In the genomic region with DNA sequence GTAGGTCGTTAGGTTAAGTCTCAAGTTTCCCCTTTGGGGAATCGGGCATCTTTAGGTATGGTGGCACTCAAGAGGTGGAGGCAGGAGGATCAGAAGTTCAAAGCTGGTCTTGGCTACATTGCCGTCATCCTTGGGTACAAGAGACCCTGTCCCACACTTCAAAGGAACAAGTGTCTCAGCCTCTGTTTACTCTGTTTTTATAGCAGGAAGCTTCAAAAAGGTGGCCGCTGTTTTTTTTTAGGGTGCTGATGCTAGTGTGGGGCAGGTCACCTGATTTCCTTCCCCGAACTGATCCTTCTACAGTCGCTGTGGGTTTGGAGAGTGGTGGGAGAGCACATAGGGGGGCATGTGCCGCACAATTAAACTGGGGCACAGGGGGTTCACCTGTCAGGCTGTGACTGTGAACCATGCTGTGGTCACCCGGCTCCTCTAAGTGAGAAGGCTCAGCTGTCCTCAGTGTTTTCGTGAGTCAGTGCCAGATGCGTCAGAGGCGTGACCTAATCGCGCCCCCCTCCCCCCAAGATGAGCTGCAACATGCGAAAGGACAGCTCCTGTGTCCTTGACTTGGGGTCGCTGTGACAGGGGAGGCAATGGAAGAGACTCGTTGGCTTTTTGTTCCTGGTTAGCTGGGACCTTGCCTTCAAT, we compare ENCODE assay signal across 12 mouse cellular contexts. TPM values are rescaled to one million over a fixed set of nuclear protein-coding genes. Genes with fewer than 3 reads are reported as not detected.
DNase-seq lines count a peak whose midpoint lies in the region; ATAC-seq and TF ChIP-seq lines count a peak whose summit lies in the region.
"Had no signal": no experiment of that assay in that cellular context is flagged by ENCODE, and none has a peak within 500 bp of the region (broad histone marks: within the 10 kb centered on the region; RNA-seq: fewer than 3 reads in every experiment).

No protein-coding gene starts in this region.

- peak; percentile 65 for ATAC-seq in activated CD4-positive, CD25-positive, alpha-beta regulatory T cell, adult 4 months

- DNase-seq in left cerebral cortex, adult 2 months (ENCODE audit: extremely low spot score in 1 of 2, low spot score in 2 of 2): no peak
- no peak for DNase-seq in left cerebral cortex, adult 9 months (ENCODE audit: low spot score in 2 of 2)
- DNase-seq in induced T-regulatory cell, adult 2 months (ENCODE audit: low read depth): peak; percentile 74
- DNase-seq in natural killer cell, adult 2 months (ENCODE audit: low spot score in 2 of 2): peak; percentile 91 to 95
- DNase-seq in embryonic facial prominence, embryonic 10.5 days (ENCODE audit: low spot score): no peak
- no peak for DNase-seq in thymus, postnatal 25 days
- DNase-seq in embryo, embryonic 11 days: no peak
- DNase-seq: right cerebral cortex, adult 18-20 months had no signal

- intact Hi-C loops in left cerebral cortex, adult 2 months (cut with DNase I): no loop called here

- TF ChIP-seq CTCF in left cerebral cortex, adult 2 months (IDR thresholded peaks at IDR 0.05): no peak

- no peaks in the 10 kb centered on the region for H3K36me3 ChIP-seq in embryonic facial prominence, embryonic 10.5 days (replicated peaks)
- H3K36me3 ChIP-seq: forebrain, embryonic 12.5 days; heart, embryonic 12.5 days had no signal

- no peaks in the 10 kb centered on the region for H3K27me3 ChIP-seq in embryonic facial prominence, embryonic 10.5 days (replicated peaks; ENCODE audit: low read depth, poor library complexity, severe bottlenecking)
- H3K27me3 ChIP-seq: forebrain, embryonic 12.5 days; heart, embryonic 12.5 days had no signal

- peak overlapping the region; percentile 32; the same call in 1 of the 2 replicates for H3K27ac ChIP-seq in left cerebral cortex, adult 2 months
- H3K27ac ChIP-seq in embryonic facial prominence, embryonic 10.5 days (replicated peaks): no peak overlapping the region
- H3K27ac ChIP-seq: forebrain, embryonic 12.5 days had no signal

- WGBS in embryonic facial prominence, embryonic 10.5 days: 82% methylated on average over 16 of the region's 16 CpGs

- H3K4me1 ChIP-seq in embryonic facial prominence, embryonic 10.5 days: 0 out of 2 replicates have a peak, but pooled peaks cover 6% of the 10 kb centered on the region
- H3K4me1 ChIP-seq: forebrain, embryonic 12.5 days had no signal

- no peaks in the 10 kb centered on the region for H3K9me3 ChIP-seq in embryonic facial prominence, embryonic 10.5 days
- H3K9me3 ChIP-seq: forebrain, embryonic 12.5 days; heart, embryonic 12.5 days had no signal

- no peak overlapping the region for H3K4me3 ChIP-seq in left cerebral cortex, adult 2 months
- H3K4me3 ChIP-seq in embryonic facial prominence, embryonic 10.5 days: no peak overlapping the region
- H3K4me3 ChIP-seq: forebrain, embryonic 12.5 days; heart, embryonic 12.5 days had no signal

RNA-seq across cellular contexts. Expression of a gene that starts 16.6 kb away (rescaled TPM):
- 10 to 100 TPM; 21.6 to 25.6 TPM for total RNA-seq in left cerebral cortex, adult 2 months (2021)
- 10 to 100 TPM; 21.9 to 29.8 TPM for polyA plus RNA-seq in activated CD4-positive, CD25-positive, alpha-beta regulatory T cell, adult 4 months (2017; shearing (Covaris generic))
- 3.8 and 4.5 TPM in 2 replicates for polyA plus RNA-seq in embryonic facial prominence, embryonic 10.5 days (2016; fragmentation: Nextera tagmentation; extraction: Ambion mirVana)

RNA-seq across cellular contexts. Expression of a gene that starts 31.1 kb away (rescaled TPM):
- total RNA-seq in left cerebral cortex, adult 2 months (2021): 10 to 100 TPM; 41.5 to 43.0 TPM
- 10 to 100 TPM in 1 of 2 experiments, 1 to 10 TPM in 1; 7.1 to 14.5 TPM for polyA plus RNA-seq in activated CD4-positive, CD25-positive, alpha-beta regulatory T cell, adult 4 months (2017; shearing (Covaris generic))
- 41.9 and 44.8 TPM in 2 replicates for polyA plus RNA-seq in embryonic facial prominence, embryonic 10.5 days (2016; fragmentation: Nextera tagmentation; extraction: Ambion mirVana)

RNA-seq across cellular contexts. Expression of a gene that starts 42.0 kb away (rescaled TPM):
- 10 to 100 TPM; 71.4 to 72.8 TPM for total RNA-seq in left cerebral cortex, adult 2 months (2021)
- 1 to 10 TPM; 1.0 to 5.0 TPM for polyA plus RNA-seq in activated CD4-positive, CD25-positive, alpha-beta regulatory T cell, adult 4 months (2017; shearing (Covaris generic))
- polyA plus RNA-seq in embryonic facial prominence, embryonic 10.5 days (2016; fragmentation: Nextera tagmentation; extraction: Ambion mirVana): 0.68 and 0.72 TPM in 2 replicates

RNA-seq across cellular contexts. Expression of a gene that starts 50.3 kb away (rescaled TPM):
- total RNA-seq in left cerebral cortex, adult 2 months (2021): 100 to 1,000 TPM; 221 to 228 TPM
- 100 to 1,000 TPM; 275 to 326 TPM for polyA plus RNA-seq in activated CD4-positive, CD25-positive, alpha-beta regulatory T cell, adult 4 months (2017; shearing (Covaris generic))
- polyA plus RNA-seq in embryonic facial prominence, embryonic 10.5 days (2016; fragmentation: Nextera tagmentation; extraction: Ambion mirVana): 200 and 208 TPM in 2 replicates

RNA-seq across cellular contexts. Expression of a gene that starts 54.4 kb away (rescaled TPM):
- not detected for total RNA-seq in left cerebral cortex, adult 2 months (2021)
- not detected for polyA plus RNA-seq in activated CD4-positive, CD25-positive, alpha-beta regulatory T cell, adult 4 months (2017; shearing (Covaris generic))
- 0.22 TPM in 1 of 2 replicates, not detected in the other for polyA plus RNA-seq in embryonic facial prominence, embryonic 10.5 days (2016; fragmentation: Nextera tagmentation; extraction: Ambion mirVana)
- polyA plus RNA-seq: heart, embryonic 12.5 days; liver, embryonic 16.5 days had no signal

Comparison
In these comparisons a context has a peak if more than half of its experiments do, and no peak if none do; other contexts are left out.
1. DNase-seq: peak in induced T-regulatory cell, adult 2 months (single experiment) and natural killer cell, adult 2 months (2 of 2); none in left cerebral cortex, adult 2 months (0 of 2), left cerebral cortex, adult 9 months (0 of 2), embryonic facial prominence, embryonic 10.5 days (single experiment), thymus, postnatal 25 days (single experiment) and embryo, embryonic 11 days (single experiment).